Mouse (Mus musculus) C2C12 (cell line): ENCODE measurements around the gene Tgfbr3. TPM values are rescaled to one million over a fixed set of nuclear protein-coding genes. Genes with fewer than 3 reads are reported as not detected.
A peak's percentile ranks its signal among the peaks of the same experiment; 100 is the strongest.

Experiments used
- H3K27me3 ChIP-seq: one replicate; pipeline ENCODE4 v1.6.1; 2011; ENCODE audit not compliant: control insufficient read depth, insufficient read depth, insufficient read length
- H3K36me3 ChIP-seq: one replicate; pipeline ENCODE4 v1.6.1; 2011; ENCODE audit not compliant: control insufficient read depth, insufficient read depth
- H3K4me3 ChIP-seq: one replicate; pipeline ENCODE4 v1.5.1; 2011; ENCODE audit warnings: mild to moderate bottlenecking, control low read depth; ENCODE audit not compliant: poor library complexity, insufficient read depth, severe bottlenecking
- H3K79me2 ChIP-seq: one replicate; pipeline ENCODE4 v1.6.1; 2011; ENCODE audit not compliant: control insufficient read depth, insufficient read depth
- H3K79me3 ChIP-seq: one replicate; pipeline ENCODE4 v1.6.1; 2011; ENCODE audit warnings: low read depth, control low read depth
- H3ac ChIP-seq: one replicate; pipeline ENCODE3; 2011; ENCODE audit warnings: low read depth; ENCODE audit not compliant: control insufficient read depth, insufficient read length
- CEBPB ChIP-seq: IDR thresholded peaks from one replicate; pipeline ENCODE4 v1.6.1; 2011; ENCODE audit warnings: low read depth, mild to moderate bottlenecking, control low read depth, moderate library complexity
- CTCF ChIP-seq: IDR thresholded peaks from one replicate; pipeline ENCODE4 v1.5.1; 2011; ENCODE audit not compliant: control insufficient read depth, insufficient read depth, insufficient read length
- FOSL1 ChIP-seq: IDR thresholded peaks from one replicate; pipeline ENCODE4 v1.8.0; 2011; ENCODE audit warnings: mild to moderate bottlenecking, low read length; ENCODE audit not compliant: poor library complexity, insufficient read depth, severe bottlenecking
- MAX ChIP-seq: IDR thresholded peaks from one replicate; pipeline ENCODE4 v1.6.1; 2011; ENCODE audit warnings: mild to moderate bottlenecking, control low read depth
- MYOD1 ChIP-seq: IDR thresholded peaks from one replicate; pipeline ENCODE4 v1.6.1; 2011; ENCODE audit warnings: low read depth; ENCODE audit not compliant: control insufficient read depth, insufficient read length
- MYOG ChIP-seq: IDR thresholded peaks from one replicate; pipeline ENCODE4 v1.6.1; 2011; ENCODE audit not compliant: control insufficient read depth, insufficient read length; ENCODE audit errors: extremely low read depth
- USF1 ChIP-seq: IDR thresholded peaks from one replicate; pipeline ENCODE4 v1.6.1; 2011; ENCODE audit warnings: low read depth, mild to moderate bottlenecking, control low read depth, moderate library complexity
- polyA plus RNA-seq: library from polyadenylated mRNA; unstranded; fragments of >200 nt; fragmentation: generic; extraction: Trizol; gene quantifications from one replicate; pipeline ENCODE4 v1.2.1, GENCODE M21; 2012; ENCODE audit warnings: missing spikeins

The Tgfbr3 gene
- polyA plus RNA-seq, 1 experiment, result 0.20 TPM

GRCm38 (mm10) chr5:107295061-107295816 is 5.8 kb upstream of the Tgfbr3 start:
- Histone ChIP-seq H3K27me3 (peaks cover 6% of the 10 kb centered on the region), H3K36me3 (no peaks in the 10 kb centered on the region), H3K79me3 (no peaks in the 10 kb centered on the region), H3K4me3 (no peak overlapping the region), H3K79me2 (no peaks in the 10 kb centered on the region), H3ac (no peak overlapping the region)
- TF ChIP-seq CEBPB (peak; percentile 7), USF1 (no peak)

- Histone ChIP-seq H3K79me3 (no peaks in the 10 kb centered on the region), H3K36me3 (no peaks in the 10 kb centered on the region), H3K79me2 (no peaks in the 10 kb centered on the region), H3ac (no peak overlapping the region), H3K27me3 (peaks cover 13% of the 10 kb centered on the region), H3K4me3 (no peak overlapping the region)
- TF ChIP-seq MAX (no peak), MYOD1 (no peak), USF1 (no peak), FOSL1 (no peak), MYOG (no peak)
Measured at GRCm38 (mm10) chr5:107294041-107294440, 4.6 kb upstream of the Tgfbr3 start.

GRCm38 (mm10) chr5:107289986-107290385 is 557 bp upstream of the Tgfbr3 start:
- H3K79me2 ChIP-seq, result peaks cover 8% of the 10 kb centered on the region
- H3K27me3 ChIP-seq, result peaks cover 27% of the 10 kb centered on the region
- TF ChIP-seq MYOD1 (no peak), MYOG (no peak), USF1 (no peak)
- H3K4me3 ChIP-seq, result no peak overlapping the region
- no peak overlapping the region for H3ac ChIP-seq
- H3K36me3 ChIP-seq, result no peaks in the 10 kb centered on the region
- H3K79me3 ChIP-seq, result no peaks in the 10 kb centered on the region

- Histone ChIP-seq H3K36me3 (no peaks in the 10 kb centered on the region), H3K27me3 (peaks cover 34% of the 10 kb centered on the region), H3K79me2 (peaks cover 8% of the 10 kb centered on the region), H3K4me3 (peak overlapping the region; percentile 48), H3K79me3 (no peaks in the 10 kb centered on the region), H3ac (peak overlapping the region; percentile 3)
- TF ChIP-seq CTCF (no peak), FOSL1 (no peak), USF1 (no peak), CEBPB (no peak)
Measured at GRCm38 (mm10) chr5:107288427-107289233, 799 bp downstream of the Tgfbr3 start.

DNA sequence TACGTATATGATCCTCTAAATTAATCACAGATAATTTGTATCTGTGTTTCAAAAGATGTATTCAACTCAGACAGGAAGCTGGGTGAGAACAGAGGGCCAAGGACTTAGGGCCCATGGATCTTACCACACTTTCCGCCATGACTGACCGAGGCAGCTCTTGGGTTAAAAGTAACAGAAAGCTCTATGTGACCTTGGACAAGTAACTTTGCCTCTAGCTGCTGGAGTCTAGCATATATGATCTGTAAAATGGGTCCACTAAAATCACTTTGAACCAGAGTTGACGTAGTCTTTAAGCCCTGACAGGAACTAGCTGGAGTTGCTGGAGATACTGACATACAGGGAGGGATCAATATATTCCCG is 1.5 kb downstream of the Tgfbr3 start:
- H3K4me3 ChIP-seq, result no peak overlapping the region

DNA sequence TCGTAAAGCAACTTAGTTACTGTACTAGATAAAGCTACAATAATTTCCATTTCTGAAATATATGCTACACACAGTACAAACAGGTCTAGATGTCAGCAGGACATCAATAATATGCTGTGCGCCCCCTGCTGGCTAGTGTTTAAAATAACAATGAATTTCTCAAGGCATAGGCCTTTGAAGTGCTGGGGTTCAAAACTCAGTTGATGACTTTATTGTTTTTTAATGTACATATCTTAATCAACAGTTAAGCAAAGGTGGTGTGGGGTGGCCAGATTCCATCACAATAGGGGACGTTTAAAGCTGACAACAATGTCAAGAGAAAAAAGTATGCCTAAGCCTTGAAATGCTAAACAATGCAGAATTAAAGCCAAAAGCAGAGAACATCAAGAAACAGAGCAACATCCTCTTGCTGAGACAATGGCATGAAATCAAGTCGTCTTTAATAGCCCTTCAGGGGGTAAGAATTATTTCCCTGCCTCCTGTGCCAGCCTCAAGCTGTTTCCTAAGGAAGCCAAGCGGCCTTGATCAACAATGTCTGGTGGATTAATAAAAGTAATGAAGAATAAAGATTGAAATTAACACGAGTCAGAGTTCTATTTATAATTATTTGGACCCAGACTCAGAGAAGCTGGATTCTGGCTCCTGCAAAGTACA is 2.0 kb downstream of the Tgfbr3 start:
- H3K4me3 ChIP-seq, result no peak overlapping the region
- H3ac ChIP-seq, result no peak overlapping the region
- H3K79me2 ChIP-seq, result peaks cover 8% of the 10 kb centered on the region

More for the DNA sequence above, 1.5 kb downstream of the Tgfbr3 start:
- no peak overlapping the region for H3ac ChIP-seq
- H3K79me3 ChIP-seq, result no peaks in the 10 kb centered on the region
- TF ChIP-seq MAX (no peak), CTCF (no peak), FOSL1 (no peak), MYOG (no peak), CEBPB (no peak), USF1 (no peak), MYOD1 (no peak)
- H3K27me3 ChIP-seq, result peaks cover 34% of the 10 kb centered on the region
- H3K36me3 ChIP-seq, result no peaks in the 10 kb centered on the region
- peaks cover 8% of the 10 kb centered on the region for H3K79me2 ChIP-seq

More for the DNA sequence above, 2.0 kb downstream of the Tgfbr3 start:
- H3K79me3 ChIP-seq, result no peaks in the 10 kb centered on the region
- H3K27me3 ChIP-seq, result peaks cover 37% of the 10 kb centered on the region
- no peaks in the 10 kb centered on the region for H3K36me3 ChIP-seq
- TF ChIP-seq USF1 (no peak), CEBPB (no peak), MYOG (no peak), FOSL1 (no peak), MAX (no peak)
